Mouse (Mus musculus): ENCODE measurements around the gene Tagap1.
A peak's percentile ranks its signal among the peaks of the same experiment; 100 is the strongest.
"Not testable (repeated sequence)": the region's sequence is repeated elsewhere in the genome, so short reads cannot be mapped to it uniquely, and the experiment has no call there.

Gene Tagap1

DNA sequence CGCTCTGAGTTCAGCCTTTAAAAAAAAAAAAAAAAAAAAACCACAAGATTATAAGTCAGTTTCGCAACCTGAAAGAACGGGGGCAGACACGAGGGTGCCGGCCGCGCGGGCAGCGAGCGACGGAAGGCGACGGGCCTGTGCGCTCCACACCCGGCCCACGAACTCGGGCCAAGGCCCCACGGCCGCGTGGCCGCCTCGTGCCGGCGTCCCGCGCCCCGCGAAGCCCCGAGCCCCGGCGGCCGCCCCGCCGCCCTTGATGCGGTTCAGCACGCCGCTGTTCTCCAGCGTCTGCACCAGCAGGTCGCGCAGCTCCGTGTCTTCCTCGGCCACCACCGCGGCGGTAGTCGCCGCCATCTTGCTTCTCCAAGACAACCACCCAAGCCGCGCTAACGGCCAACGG is at the start of gene Tagap1:
Gene Tagap1 (minus strand): TSS at position 381 of the 400 bp plus-strand sequence.
- DNase-seq, result peak; percentile 41

- not testable (repeated sequence) for DNase-seq
These were observed 48.9 kb upstream of the Tagap1 start for GRCm38 (mm10) chr17:7009901-7010300.

- DNase-seq, result not testable (repeated sequence)
These were observed 48.5 kb upstream of the Tagap1 start for GRCm38 (mm10) chr17:7009440-7009839.

GRCm38 (mm10) chr17:7008885-7009284 is 47.9 kb upstream of the Tagap1 start:
- not testable (repeated sequence) for DNase-seq

DNA sequence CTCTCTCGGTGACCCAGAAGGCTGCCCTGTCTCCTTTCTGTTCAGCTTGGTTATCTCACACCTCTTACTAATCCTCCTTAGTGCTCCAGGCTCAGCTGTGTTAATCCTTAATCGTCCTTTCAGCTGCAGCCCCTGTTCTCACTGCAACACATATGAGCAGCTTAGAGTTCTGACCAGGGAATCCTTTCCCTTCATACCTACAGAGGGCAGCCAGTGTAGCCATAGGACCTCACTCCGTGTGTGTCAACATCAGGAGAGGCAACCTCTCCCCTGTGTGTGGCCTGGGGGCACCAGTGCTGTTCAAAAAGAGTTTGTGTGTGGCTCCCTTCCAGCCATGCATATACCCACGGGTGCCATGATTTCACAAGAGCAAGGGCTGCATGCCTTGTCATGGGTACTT is 44.7 kb upstream of the Tagap1 start:
- DNase-seq, result peak; percentile 68

DNA sequence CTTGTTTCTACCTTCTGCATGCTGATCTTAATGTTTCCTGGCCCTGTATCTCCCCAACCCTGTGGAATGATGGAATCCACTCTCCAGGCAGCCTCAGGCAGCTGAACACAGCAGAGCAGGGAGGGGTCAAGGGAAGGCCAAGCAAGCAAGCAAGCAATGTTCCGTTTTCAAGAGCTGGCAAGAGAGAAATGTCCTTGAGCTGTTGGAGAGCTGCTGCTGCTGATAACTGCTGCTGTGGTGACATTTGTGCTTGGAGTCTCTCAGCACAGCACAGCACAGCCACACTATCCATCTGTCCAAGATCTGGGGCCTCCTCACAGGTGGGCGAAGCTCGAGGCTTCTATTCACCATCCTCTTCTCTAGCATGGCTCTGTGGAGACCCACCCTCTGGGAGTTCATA is 42.4 kb upstream of the Tagap1 start:
- DNase-seq, result not testable (repeated sequence)

DNA sequence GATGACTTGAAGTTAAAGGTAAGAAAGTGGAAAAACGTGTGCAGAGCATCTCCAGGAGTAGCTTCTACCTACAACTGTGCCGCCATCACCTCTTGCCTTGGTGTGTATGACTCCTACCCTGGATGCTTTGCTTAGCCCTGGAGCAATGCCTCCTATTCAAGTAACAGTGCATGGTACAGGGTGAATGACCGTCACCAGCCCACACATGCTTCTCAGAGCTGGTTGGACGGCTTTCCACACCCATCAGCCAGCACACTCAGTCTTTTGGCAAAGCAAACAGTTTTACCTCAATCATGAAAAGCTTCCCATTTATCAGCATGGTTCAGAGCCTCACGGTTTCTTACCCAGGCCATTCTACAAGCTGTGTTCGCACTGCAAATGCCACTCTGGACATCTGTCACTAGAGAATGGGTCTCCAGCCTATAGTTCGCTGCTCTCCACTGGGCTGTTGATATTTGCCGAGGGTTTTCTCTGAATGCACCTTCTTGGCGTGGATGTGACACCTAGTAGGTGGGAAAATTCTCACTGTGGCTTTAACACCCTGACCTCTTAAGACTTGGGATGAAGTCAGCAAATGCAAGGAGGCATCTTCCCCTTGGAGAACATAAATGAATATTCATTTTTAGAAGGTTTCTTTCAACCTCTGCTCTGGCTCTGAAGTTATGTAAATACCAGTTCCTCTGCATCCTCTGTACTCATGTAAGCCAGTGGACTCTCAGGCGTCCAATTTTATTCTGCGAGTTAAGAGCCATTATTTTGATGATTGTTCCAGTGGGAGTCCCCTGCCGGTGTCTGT is 41.0 kb upstream of the Tagap1 start:
- DNase-seq, result not testable (repeated sequence)

DNA sequence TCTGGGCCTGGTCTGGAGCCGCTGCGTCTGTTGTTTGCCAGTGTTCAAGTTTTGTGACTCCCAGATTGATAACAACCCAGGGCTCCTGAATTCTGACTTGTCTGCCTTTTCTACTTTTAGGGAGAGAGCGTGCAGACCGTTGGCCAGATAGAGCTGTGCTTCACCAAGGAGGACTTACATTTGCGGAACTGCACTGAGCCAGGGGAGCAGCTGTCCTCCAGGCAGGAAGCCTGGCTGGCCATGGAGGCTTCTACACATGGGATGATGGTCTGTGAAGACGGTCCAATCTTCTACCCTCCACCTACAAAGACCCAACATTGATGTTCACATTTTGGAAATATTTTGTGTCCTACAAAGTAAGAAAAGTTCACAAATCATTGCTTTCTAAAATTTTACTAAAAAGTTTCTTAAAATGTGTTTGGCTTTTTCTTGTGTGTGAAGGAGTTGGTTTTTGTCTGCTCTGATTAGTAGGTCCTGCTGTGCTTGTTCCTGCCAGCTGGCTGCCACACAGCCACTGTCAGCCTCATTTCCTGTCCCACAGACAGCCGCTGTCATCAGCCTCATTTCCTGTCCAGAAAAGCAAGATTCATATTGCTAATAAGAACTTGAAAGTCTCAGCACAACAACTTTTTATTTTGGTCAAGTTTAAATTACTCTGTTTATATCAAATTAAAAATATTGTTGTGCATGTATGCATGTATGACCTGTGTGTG is 37.0 kb upstream of the Tagap1 start:
- not testable (repeated sequence) for DNase-seq

DNA sequence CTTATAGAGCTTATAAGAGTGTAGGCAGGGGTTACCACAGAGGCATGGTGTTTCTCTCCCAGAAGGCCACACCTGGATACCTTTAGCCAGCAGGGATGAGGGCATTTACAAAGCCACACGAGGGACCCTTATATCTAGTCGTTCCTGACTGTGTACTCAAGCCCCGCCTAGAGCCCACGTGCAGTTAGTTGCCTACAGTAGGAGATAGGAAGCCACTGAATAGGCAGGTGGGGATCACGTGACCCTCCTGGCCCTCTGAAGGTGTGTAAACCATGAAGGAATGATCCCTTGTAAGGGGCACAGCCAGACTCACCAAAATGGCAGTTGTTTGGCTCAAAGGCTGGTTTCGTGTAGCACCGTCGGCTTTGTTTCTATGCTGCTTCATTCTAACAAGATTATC is 35.9 kb upstream of the Tagap1 start:
- not testable (repeated sequence) for DNase-seq

DNA sequence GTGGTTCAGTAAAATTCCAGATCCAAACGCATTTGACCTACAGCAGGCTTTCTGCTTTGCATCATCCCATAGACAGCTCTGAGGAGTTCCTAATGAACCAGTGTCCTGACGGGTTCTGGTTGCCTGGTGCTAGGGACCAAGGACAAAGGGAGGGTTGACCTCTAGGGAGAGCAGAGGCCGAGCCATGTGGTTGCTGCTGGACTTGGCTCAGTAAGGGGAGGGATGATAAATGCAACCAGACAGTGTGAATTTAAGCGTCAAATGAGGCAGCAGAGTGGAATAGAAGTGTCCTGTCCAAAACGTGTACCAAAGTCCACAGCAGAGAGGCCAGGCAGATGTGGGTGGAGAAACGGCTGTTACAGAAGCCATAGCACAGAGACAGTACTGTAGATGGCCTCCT is 34.5 kb upstream of the Tagap1 start:
- not testable (repeated sequence) for DNase-seq

GRCm38 (mm10) chr17:6986118-6986517 is 25.2 kb upstream of the Tagap1 start:
- DNase-seq, result not testable (repeated sequence)

- DNase-seq, result not testable (repeated sequence)
These were observed 19.2 kb upstream of the Tagap1 start for GRCm38 (mm10) chr17:6980144-6980543.

DNA sequence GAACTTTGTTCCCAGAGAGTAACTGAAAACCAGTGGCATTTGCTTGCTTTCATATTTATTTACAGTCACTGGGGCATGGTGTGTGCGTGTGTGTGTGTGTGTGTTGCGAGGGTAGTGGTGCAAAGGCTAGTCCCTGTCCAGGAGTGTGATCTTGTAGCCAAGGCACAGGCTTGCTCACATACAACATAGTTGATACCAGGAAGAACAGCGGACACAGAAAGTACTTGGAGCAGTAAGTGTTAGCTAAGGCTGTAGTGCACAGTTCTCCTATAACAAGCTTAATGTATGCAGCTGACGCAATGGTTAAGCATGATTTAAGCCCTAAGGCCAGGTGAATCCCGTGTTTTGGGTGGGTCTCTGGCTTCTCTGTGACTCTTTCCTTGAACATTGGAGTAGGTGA is 18.4 kb upstream of the Tagap1 start:
- not testable (repeated sequence) for DNase-seq

- peak; percentile 57 for DNase-seq
These were observed 17.6 kb upstream of the Tagap1 start, which contains the start of gene Gm49721 for GRCm38 (mm10) chr17:6978287-6979248. TSS of gene Gm49721 (plus strand) at chr17:6978904.

DNA sequence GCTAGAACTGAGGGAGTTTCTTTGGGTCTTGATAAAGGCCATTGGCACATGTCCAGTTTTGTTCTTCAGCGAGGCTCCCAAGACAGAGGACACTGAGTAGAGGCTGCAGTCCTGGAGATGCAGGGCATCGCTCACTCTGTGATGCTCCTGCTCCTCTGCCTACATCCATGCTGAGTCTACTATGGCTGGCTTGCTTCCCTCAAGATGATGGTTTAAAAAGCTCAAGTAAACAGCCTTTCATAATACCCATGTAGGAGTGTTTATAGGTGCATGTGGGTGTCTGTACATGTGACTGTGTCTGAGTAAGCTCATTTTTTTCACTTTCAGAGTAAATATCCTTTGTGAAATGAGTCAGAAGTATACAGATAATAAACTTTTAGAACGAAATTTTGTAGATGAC is 14.0 kb upstream of the Tagap1 start:
- not testable (repeated sequence) for DNase-seq

GRCm38 (mm10) chr17:6972836-6973396 is 12.0 kb upstream of the Tagap1 start:
- not testable (repeated sequence) for DNase-seq

- not testable (repeated sequence) for DNase-seq
These were observed 10.3 kb upstream of the Tagap1 start for GRCm38 (mm10) chr17:6971238-6971637.

DNA sequence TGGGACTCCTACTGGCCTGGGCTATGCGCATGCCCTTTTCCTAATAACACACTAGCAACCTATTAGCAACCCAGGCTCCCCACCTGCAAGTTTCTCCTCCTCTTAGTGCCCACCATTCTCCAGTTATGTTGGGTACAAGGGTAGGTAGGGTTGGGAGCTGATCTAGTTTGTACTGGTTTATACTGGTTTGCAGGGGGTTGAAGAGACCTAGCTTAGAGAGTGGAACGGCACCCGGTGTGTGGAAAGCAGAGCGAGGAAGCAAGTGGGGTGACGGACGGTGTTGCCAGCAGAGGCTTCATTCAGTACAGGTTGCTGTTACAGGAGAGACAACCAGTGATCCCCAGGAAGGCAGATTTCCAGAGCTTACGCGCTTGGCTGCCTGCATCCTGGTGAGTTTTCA is 9.4 kb upstream of the Tagap1 start, which contains the start of gene Rnaset2b:
Gene Rnaset2b (plus strand): TSS at position 301 of the 400 bp plus-strand sequence.
- not testable (repeated sequence) for DNase-seq

DNA sequence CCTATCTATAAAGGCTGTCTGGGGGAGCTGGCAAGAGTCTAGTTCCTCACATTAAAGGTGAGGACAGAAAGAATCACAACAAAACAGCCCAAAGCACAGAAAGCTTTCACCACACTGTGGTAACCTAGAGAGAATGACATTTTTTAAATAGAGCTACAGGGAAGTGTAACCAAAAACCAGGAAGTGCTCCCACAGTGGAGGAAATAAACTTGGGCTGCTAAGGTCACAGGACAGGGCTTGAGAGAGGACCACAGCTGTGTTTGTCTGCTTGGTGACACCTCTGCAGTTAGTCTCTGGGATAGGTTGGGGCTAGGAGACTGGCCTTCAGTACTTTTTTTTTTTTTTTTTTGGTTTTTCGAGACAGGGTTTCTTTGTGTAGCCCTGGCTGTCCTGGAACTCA is 6.7 kb upstream of the Tagap1 start:
- not testable (repeated sequence) for DNase-seq

DNA sequence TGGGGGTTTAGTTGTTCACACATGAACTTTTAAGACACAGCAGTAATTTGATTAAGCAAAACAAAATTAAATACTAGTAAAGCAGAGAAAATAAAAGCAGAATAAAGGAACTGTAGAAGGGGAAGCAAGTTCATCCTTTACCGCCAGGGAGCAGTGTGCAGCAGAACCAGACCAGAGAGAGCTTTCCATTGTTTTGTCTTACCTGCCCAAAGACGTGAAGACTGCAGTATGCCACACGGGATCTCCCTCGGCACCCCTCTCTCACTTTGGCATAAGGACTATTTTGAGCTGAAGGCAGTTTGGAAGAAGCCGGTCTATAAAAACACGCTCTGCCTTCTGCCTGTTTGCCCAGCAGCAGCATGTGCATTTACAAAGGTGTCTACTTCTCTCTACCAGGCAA is 4.4 kb upstream of the Tagap1 start:
- DNase-seq, result peak; percentile 46

GRCm38 (mm10) chr17:6962936-6963335 is 2.0 kb upstream of the Tagap1 start:
- DNase-seq, result not testable (repeated sequence)

- not testable (repeated sequence) for DNase-seq
These were observed 1.4 kb upstream of the Tagap1 start for GRCm38 (mm10) chr17:6962339-6962738.

Measured in retina, postnatal 1 day (tissue).